Mouse (Mus musculus): Measurements from ENCODE around the gene Fblim1. TPM values are rescaled to one million over a fixed set of nuclear protein-coding genes. Genes with fewer than 3 reads are reported as not detected.
"Not testable (repeated sequence)": the region's sequence is repeated elsewhere in the genome, so short reads cannot be mapped to it uniquely, and the experiment has no call there.

Gene Fblim1
- polyA plus RNA-seq, 1 experiment from 2014 or later = 24.0 TPM

DNA sequence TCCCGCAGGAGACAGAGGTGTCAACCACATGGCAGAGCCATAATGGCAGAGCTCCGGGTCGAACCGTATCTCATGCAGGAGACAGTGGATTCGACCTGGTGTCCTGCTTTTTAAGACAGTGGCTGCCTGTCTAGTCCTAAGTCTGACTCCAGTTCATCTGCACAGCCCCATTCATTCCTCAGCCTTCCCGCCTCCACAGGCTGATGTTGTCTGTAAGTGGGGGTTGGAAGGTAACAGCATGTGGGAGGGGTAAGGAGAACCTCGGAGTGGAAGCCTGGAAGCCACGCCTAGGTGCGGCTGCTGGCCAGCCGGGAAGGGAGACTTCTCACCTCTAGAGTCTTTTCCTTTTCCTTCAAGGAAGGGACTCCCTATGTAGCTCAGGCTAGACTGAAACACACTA, 34.0 kb downstream of the Fblim1 start:
- ATAC-seq = no peak
- Histone ChIP-seq H3K4me2 (replicated peaks) (no peak overlapping the region), H3K9ac (replicated peaks) (0 out of 2 replicates have a peak overlapping the region, but pooled peaks have one; percentile 7), H3K9me3 (no peaks in the 10 kb centered on the region), H3K4me3 (replicated peaks) (no peak overlapping the region), H3K27ac (no peak overlapping the region), H3K27me3 (no peaks in the 10 kb centered on the region), H3K4me1 (replicated peaks) (no peaks in the 10 kb centered on the region), H3K36me3 (0 out of 2 replicates have a peak, but pooled peaks cover 2% of the 10 kb centered on the region)
- WGBS = 82% methylated on average over 10 of the region's 10 CpGs

DNA sequence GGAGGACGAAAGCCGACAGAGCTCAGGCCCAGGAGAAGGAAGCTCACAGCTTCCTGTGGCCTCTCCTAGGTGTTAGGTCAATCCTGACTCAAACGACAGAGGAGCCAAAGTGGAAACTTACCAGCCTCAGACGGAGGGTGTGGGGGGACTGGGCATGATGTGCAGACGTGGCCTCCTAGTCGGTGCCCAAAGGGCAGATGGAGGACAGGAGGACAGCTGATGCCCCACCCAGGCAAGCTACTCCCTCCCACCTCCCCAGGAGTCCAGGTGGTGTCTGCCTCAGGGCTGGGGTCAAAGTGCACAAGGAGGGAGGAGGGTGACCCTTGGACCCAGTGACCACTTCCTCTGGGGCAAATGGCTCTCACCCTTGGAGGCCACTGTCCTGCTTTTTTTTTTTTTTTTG, 34.6 kb downstream of the Fblim1 start:
- Histone ChIP-seq H3K27me3 (no peaks in the 10 kb centered on the region), H3K27ac (no peak overlapping the region), H3K36me3 (no peaks in the 10 kb centered on the region), H3K9me3 (no peaks in the 10 kb centered on the region), H3K4me3 (replicated peaks) (no peak overlapping the region), H3K9ac (replicated peaks) (no peak overlapping the region), H3K4me2 (replicated peaks) (no peak overlapping the region), H3K4me1 (replicated peaks) (no peaks in the 10 kb centered on the region)
- WGBS = 80% methylated on average over 6 of the region's 6 CpGs
- no peak for ATAC-seq

DNA sequence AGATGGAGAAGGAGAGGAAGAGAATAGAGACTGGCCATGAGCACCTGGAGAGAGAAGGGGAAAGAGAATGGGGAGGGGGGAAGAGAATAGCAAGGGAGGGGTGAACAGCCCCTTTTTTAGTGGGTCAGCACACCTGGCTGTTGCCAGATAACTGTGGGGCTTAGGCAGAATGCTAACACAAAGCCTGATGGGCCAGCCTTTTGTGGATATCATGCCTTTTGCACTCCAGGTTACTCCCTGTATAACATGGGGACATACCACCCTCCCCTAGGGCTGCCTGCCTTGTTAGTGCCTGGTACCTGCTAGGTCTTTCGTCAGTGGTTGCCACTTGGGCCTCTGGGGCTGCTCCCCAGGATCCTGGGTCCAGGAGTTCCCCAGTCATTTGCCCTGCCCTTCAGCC, 35.1 kb downstream of the Fblim1 start:
- Histone ChIP-seq H3K9me3 (no peaks in the 10 kb centered on the region), H3K36me3 (no peaks in the 10 kb centered on the region), H3K4me2 (replicated peaks) (no peak overlapping the region), H3K4me1 (replicated peaks) (no peaks in the 10 kb centered on the region), H3K4me3 (replicated peaks) (no peak overlapping the region), H3K27me3 (no peaks in the 10 kb centered on the region), H3K27ac (no peak overlapping the region), H3K9ac (replicated peaks) (no peak overlapping the region)
- no peak for ATAC-seq
- WGBS = 76% methylated on average over 1 of the region's 1 CpGs

DNA sequence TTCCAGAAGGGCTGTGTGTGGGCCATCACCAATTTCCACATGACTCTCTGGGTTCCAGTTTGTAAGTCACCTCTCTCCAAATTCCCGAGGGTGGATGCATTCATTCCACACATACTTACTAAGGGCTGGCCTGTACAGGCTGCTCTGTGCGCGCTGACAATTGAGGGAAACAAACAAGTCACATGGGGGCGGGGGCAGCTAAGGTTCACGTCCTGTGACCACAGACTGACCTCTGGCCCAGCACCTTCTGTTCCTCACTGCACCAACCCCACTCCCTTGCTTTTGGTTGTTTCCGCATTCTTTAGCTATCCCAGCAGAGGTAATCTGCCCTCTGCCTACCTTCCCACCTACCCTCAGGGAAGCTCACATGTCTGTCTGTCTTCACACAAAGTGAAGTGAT, 35.9 kb downstream of the Fblim1 start:
- WGBS = 78% methylated on average over 6 of the region's 6 CpGs
- no peaks in the 10 kb centered on the region for H3K27me3 ChIP-seq
- H3K4me2 ChIP-seq (replicated peaks) = no peak overlapping the region
- H3K4me3 ChIP-seq (replicated peaks) = no peak overlapping the region
- no peak overlapping the region for H3K9ac ChIP-seq (replicated peaks)
- no peak overlapping the region for H3K27ac ChIP-seq
- H3K4me1 ChIP-seq (replicated peaks) = no peaks in the 10 kb centered on the region
- ATAC-seq = no peak
- H3K36me3 ChIP-seq = no peaks in the 10 kb centered on the region
- H3K9me3 ChIP-seq = no peaks in the 10 kb centered on the region

DNA sequence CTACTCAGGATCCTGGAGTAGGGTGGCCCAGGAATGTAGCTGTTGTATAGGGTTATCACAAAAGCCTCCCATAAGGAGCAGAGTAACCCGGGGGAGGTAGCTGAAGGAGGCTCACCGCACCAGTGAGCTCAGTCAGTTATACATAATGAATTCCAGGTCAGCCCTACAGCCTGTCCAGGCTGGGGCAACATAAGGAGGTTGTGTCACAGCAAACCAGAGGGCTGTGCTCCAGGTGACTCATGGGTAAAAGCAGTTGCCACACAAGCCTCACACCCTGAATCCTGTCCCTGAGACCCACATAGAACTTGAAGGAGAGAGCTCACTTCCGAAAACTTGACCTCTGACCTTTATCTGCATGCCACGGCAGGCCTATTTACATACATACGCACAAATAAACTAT, 36.9 kb downstream of the Fblim1 start:
- 85% methylated on average over 5 of the region's 5 CpGs for WGBS
- Histone ChIP-seq H3K36me3 (no peaks in the 10 kb centered on the region), H3K4me2 (replicated peaks) (no peak overlapping the region), H3K4me1 (replicated peaks) (no peaks in the 10 kb centered on the region), H3K9ac (replicated peaks) (no peak overlapping the region), H3K27me3 (no peaks in the 10 kb centered on the region), H3K27ac (no peak overlapping the region), H3K9me3 (no peaks in the 10 kb centered on the region), H3K4me3 (replicated peaks) (no peak overlapping the region)
- ATAC-seq = no peak

DNA sequence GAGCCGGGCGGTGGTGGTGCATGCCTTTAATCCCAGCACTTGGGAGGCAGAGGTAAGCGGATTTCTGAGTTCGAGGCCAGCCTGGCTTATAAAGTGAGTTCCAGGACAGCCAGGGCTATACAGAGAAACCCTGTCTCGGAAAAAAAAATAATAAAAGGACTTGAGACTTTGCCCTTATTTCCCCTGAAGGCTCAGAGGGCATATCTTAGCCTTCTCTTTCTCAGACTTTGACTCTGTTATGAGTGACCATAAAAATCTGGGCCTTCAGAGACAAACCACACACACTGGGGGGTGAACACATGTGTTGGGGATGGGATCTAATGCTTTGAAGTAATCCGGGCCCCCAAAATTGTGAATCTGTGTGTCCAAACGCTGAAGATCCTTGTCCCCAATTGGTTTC, 38.7 kb downstream of the Fblim1 start:
- ATAC-seq; H3K27ac ChIP-seq; H3K4me3 ChIP-seq (replicated peaks); H3K27me3 ChIP-seq; H3K9me3 ChIP-seq; H3K36me3 ChIP-seq; H3K4me2 ChIP-seq (replicated peaks); H3K9ac ChIP-seq (replicated peaks); H3K4me1 ChIP-seq (replicated peaks): not testable (repeated sequence)
- 92% methylated on average over 7 of the region's 7 CpGs for WGBS

DNA sequence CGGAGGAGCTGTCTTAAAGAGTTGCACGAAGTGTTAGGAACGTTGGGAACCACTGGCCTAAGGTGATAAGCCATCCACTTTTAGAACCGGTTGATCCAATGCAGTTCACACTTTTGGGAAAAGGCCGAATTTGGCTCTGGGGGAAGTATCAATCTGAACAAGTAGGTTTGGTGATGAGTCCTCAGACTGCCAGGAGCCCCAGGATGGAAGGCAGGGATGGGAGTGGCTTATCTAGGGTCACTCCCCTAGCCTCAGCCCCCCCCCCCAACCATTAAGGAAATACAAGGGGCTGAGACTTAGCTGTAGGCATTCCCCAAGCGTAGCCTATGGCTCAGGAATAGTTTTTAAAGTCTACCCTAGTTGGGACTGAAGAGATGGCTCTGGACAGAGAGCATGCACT, 39.7 kb downstream of the Fblim1 start:
- no peak overlapping the region for H3K4me2 ChIP-seq (replicated peaks)
- no peak for ATAC-seq
- no peak overlapping the region for H3K4me3 ChIP-seq (replicated peaks)
- H3K36me3 ChIP-seq = no peaks in the 10 kb centered on the region
- H3K27me3 ChIP-seq = no peaks in the 10 kb centered on the region
- no peaks in the 10 kb centered on the region for H3K9me3 ChIP-seq
- no peak overlapping the region for H3K27ac ChIP-seq
- no peak overlapping the region for H3K9ac ChIP-seq (replicated peaks)
- H3K4me1 ChIP-seq (replicated peaks) = no peaks in the 10 kb centered on the region
- 92% methylated on average over 6 of the region's 6 CpGs for WGBS

DNA sequence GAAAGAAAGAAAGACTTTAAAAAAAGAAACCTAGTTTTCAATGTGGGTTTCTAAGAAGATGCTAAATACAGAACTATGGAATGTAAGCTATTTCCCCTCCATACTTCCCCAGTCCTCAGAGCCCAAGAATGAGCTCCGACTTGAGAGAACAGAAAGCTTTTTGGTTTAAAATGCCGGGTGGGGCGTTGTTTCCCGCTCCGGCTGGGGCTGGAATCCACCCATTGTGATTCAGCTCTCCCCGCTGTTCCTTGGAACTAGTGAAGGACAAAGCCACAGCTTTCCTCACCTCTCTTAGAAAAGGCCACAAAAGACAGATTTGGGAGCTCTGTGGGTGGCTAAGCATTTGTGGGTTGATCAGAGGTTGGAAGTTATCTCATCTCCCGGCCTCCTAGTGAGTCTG, 40.6 kb downstream of the Fblim1 start:
- H3K9me3 ChIP-seq = no peaks in the 10 kb centered on the region
- 13% methylated on average over 7 of the region's 7 CpGs for WGBS

DNA sequence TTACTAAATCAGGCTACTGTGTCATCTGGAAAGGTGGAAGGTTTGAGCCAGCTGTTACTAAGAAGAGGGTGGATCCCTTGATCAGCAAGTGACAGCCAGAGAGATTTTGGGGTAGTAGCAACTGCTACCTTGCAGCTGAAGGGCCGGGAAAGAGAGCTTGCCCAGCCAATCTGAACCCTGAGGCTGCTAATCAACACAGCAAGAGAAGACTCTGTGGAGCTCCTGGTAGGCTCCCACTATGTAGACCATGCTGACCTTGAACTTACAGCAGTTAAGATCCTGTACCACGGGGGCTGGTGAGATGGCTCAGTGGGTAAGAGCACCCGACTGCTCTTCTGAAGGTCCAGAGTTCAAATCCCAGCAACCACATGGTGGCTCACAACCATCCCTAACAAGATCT, 41.2 kb downstream of the Fblim1 start:
- Histone ChIP-seq H3K27ac (no peak overlapping the region), H3K4me2 (replicated peaks) (no peak overlapping the region), H3K9ac (replicated peaks) (no peak overlapping the region), H3K9me3 (no peaks in the 10 kb centered on the region), H3K27me3 (no peaks in the 10 kb centered on the region), H3K4me1 (replicated peaks) (peaks cover 2% of the 10 kb centered on the region; the same call in 1 of the 2 replicates), H3K4me3 (replicated peaks) (no peak overlapping the region), H3K36me3 (no peaks in the 10 kb centered on the region)
- ATAC-seq = no peak
- WGBS = 77% methylated on average over 3 of the region's 3 CpGs

More for the DNA sequence above, 40.6 kb downstream of the Fblim1 start:
- H3K4me3 ChIP-seq (replicated peaks) = no peak overlapping the region
- no peak overlapping the region for H3K4me2 ChIP-seq (replicated peaks)
- no peaks in the 10 kb centered on the region for H3K36me3 ChIP-seq
- ATAC-seq = no peak
- H3K9ac ChIP-seq (replicated peaks) = no peak overlapping the region
- no peaks in the 10 kb centered on the region for H3K27me3 ChIP-seq
- H3K27ac ChIP-seq = no peak overlapping the region
- no peaks in the 10 kb centered on the region for H3K4me1 ChIP-seq (replicated peaks)

DNA sequence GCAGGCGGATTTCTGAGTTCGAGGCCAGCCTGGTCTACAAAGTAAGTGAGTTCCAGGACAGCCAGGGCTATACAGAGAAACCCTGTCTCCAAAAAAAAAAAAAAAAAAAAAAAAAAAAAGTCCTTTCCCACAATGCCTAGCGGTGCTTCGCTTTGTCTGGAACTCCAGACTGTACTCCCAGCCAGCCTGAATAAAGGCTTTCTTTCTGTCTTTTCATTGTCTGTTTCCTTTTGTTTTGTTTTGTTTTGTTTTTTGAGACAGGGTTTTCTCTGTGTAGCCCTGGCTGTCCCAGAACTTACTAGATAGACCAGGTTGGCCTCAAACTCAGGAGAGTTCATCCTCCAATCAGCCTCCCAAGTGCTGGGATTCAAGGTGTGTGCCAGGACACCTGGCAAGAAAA, 41.7 kb downstream of the Fblim1 start:
- Histone ChIP-seq H3K9me3 (no peaks in the 10 kb centered on the region), H3K27me3 (no peaks in the 10 kb centered on the region), H3K4me1 (replicated peaks) (peaks cover 6% of the 10 kb centered on the region), H3K4me2 (replicated peaks) (no peak overlapping the region), H3K9ac (replicated peaks) (no peak overlapping the region), H3K4me3 (replicated peaks) (no peak overlapping the region), H3K36me3 (no peaks in the 10 kb centered on the region), H3K27ac (no peak overlapping the region)
- WGBS = 91% methylated on average over 4 of the region's 4 CpGs
- ATAC-seq = no peak

DNA sequence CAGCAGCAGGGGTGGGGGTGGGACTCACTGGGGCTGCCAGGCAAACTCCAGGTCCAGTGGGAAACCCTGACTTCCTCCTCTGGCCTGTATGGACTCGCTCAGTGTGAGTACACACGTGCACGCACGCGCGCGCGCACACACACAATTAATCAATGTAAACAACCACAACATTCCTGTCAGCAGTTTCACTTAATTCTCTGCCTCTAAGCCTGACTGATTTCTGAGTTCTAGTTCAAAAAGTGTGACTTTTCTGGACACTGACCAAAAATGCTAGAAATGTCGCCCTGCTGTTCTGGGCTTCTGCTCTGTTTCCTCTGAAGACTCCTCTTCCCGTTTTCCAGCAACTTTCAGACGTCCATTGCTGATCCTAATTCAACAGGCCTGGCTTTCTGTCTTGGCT, 43.6 kb downstream of the Fblim1 start:
- Histone ChIP-seq H3K4me2 (replicated peaks) (no peak overlapping the region), H3K9ac (replicated peaks) (no peak overlapping the region), H3K27ac (no peak overlapping the region), H3K36me3 (no peaks in the 10 kb centered on the region), H3K9me3 (no peaks in the 10 kb centered on the region), H3K4me3 (replicated peaks) (no peak overlapping the region), H3K4me1 (replicated peaks) (peaks cover 19% of the 10 kb centered on the region), H3K27me3 (0 out of 2 replicates have a peak, but pooled peaks cover 3% of the 10 kb centered on the region)
- ATAC-seq = no peak
- WGBS = 89% methylated on average over 11 of the region's 11 CpGs

DNA sequence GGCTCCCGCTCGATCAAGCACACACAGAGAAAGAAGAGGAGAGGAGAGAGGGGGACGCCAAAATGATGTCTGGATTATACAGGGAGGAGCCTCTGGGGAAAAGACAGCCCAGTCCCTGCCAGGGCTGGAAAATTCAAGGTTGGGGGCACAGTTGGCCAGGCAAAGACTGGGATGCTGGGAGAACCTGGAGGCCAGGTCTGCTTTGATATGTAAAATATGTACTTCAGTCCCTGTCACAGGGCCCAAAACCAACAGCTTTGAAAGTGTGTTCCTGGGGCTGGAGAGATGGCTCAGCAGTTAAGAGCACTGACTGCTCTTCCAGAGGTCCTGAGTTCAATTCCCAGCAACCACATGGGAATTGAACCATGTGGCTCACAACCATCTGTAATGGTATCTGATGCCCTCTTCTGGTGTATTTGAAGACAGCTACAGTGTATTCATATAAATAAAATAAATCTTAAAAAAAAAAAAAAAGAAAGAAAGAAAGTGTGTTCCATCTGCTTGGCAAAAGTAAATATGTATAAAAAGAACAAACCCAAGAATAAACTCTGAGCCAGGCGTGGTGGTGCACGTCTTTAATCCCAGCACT, 44.5 kb downstream of the Fblim1 start:
- not testable (repeated sequence) for H3K4me3 ChIP-seq (replicated peaks); H3K9ac ChIP-seq (replicated peaks); H3K27me3 ChIP-seq; H3K9me3 ChIP-seq; H3K27ac ChIP-seq; H3K4me2 ChIP-seq (replicated peaks); ATAC-seq; H3K36me3 ChIP-seq
- H3K4me1 ChIP-seq (replicated peaks) = peaks cover 19% of the 10 kb centered on the region
- 64% methylated on average over 5 of the region's 5 CpGs for WGBS

DNA sequence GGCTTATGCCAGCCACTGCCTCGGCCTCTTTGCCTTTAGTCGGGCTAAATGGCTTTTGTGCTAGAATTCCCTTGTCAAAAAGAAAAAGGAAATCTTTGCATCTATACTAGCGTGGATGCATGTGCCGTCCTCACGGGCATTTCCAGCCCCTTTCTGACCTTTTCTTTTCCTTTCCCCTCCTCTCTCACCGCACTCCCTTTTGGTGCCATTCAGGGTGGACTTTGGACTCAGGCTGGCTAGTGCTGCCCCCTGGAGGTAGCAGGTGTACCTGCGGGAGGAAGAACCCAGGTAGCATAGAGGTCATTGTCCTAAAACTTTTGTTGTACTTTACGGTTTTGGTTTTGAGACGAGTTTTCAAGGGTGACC, 46.0 kb downstream of the Fblim1 start:
- Histone ChIP-seq H3K4me1 (replicated peaks) (peaks cover 19% of the 10 kb centered on the region), H3K4me2 (replicated peaks) (peak overlapping the region; percentile 77), H3K36me3 (no peaks in the 10 kb centered on the region), H3K4me3 (replicated peaks) (peak overlapping the region; percentile 43), H3K27ac (peak overlapping the region; percentile 90), H3K9ac (replicated peaks) (peak overlapping the region; percentile 66), H3K27me3 (0 out of 2 replicates have a peak, but pooled peaks cover 3% of the 10 kb centered on the region), H3K9me3 (no peaks in the 10 kb centered on the region)
- WGBS = 1% methylated on average over 9 of the region's 9 CpGs
- peak; percentile 57; the same call in 1 of the 2 replicates for ATAC-seq

Measured in midbrain, embryonic 13.5 days (tissue).